Mouse (Mus musculus) intestine, embryonic 14.5 days (tissue): ENCODE results near the gene Hspa8. TPM values are rescaled to one million over a fixed set of nuclear protein-coding genes. Genes with fewer than 3 reads are reported as not detected.
"Not testable (repeated sequence)": the region's sequence is repeated elsewhere in the genome, so short reads cannot be mapped to it uniquely, and the experiment has no call there.

ENCODE experiments used
- ATAC-seq: fragments of 200-750 bp; cut with Nextera tagmentation; replicated peaks from 2 replicates; pipeline ENCODE4 v1.8.0; 2017; ENCODE audit warnings: low read depth, moderate number of reproducible peaks, moderate TSS enrichment, moderate library complexity; ENCODE audit not compliant: low FRiP score, low TSS enrichment
- DNase-seq: peaks from one replicate; pipeline ENCODE4 v3.0.0-alpha.2; 2018; ENCODE audit warnings: low spot score
- H3K27ac ChIP-seq: fragments of 300-500 bp; sonication (generic); 2 replicates; pipeline ENCODE4 v1.5.1; 2014; ENCODE audit warnings: low read depth, mild to moderate bottlenecking, control low read depth
- H3K27me3 ChIP-seq: fragments of 300-500 bp; sonication (generic); replicated peaks from 2 replicates; pipeline ENCODE4 v1.6.1; 2014; ENCODE audit warnings: low read length, control low read depth; ENCODE audit not compliant: control insufficient read depth, insufficient read depth
- H3K36me3 ChIP-seq: fragments of 300-500 bp; sonication (generic); 2 replicates; pipeline ENCODE4 v1.6.1; 2014; ENCODE audit warnings: low read length, control low read depth; ENCODE audit not compliant: control insufficient read depth, insufficient read depth
- H3K4me1 ChIP-seq: fragments of 300-500 bp; sonication (generic); replicated peaks from 2 replicates; pipeline ENCODE4 v1.6.1; 2014; ENCODE audit warnings: low read length, control low read depth, mixed read lengths; ENCODE audit not compliant: control insufficient read depth, insufficient read depth
- H3K4me2 ChIP-seq: fragments of 300-500 bp; sonication (generic); 2 replicates; pipeline ENCODE4 v1.6.1; 2014; ENCODE audit warnings: low read length
- H3K4me3 ChIP-seq: fragments of 300-500 bp; sonication (generic); 2 replicates; pipeline ENCODE4 v1.5.1; 2014; ENCODE audit warnings: low read depth, low read length, control low read depth, mixed read lengths
- H3K9ac ChIP-seq: fragments of 300-500 bp; sonication (generic); 2 replicates; pipeline ENCODE4 v1.6.1; 2014; ENCODE audit warnings: mild to moderate bottlenecking, low read length
- H3K9me3 ChIP-seq: fragments of 300-500 bp; sonication (generic); 2 replicates; pipeline ENCODE4 v1.6.1; 2016; ENCODE audit warnings: low read length, control low read depth; ENCODE audit not compliant: control insufficient read depth
- WGBS: fragments of 180-500 bp; shearing (Covaris S2); extraction: QIAGEN DNeasy Blood & Tissue Kit; methylation state at CpG from one replicate; pipeline ENCODE4 v1.1.7; 2014; 5-methylcytosine and 5-hydroxymethylcytosine counted together
- polyA plus RNA-seq: library from polyadenylated mRNA; unstranded; fragments of >200 nt; fragmentation: Nextera tagmentation; extraction: Ambion mirVana; gene quantifications from 2 replicates; pipeline ENCODE4 v1.2.1, GENCODE M21; 2014

Gene Hspa8
- polyA plus RNA-seq, 1 experiment from 2014 or later = 2,647 TPM

DNA sequence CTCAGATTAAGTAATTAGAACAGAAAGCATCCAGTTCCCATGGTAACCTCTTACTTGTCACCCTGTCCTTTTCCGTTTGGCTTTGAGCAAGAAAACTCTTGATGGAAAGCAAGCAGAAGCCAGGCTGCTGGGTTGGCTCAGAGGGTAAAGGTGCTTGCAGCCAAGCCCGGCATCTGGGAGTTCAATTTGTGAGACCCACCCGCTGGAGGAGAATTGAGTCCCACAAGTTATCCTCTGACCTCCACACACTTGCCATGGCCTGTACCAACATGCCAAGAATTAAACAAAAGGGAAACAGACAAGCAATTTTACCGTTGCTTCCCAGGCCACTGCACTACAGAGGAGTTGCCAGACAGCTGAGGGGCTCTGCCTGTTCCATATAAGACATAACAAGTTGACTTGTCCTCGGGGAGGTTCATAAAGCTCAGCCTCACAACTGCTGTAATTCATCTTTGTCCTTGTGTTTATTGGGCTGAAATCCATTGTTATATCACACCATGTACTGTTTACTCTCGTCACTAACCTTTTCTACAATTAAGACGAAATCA, 34.7 kb upstream of the Hspa8 start:
- H3K9me3 ChIP-seq = no peaks in the 10 kb centered on the region
- no peak for DNase-seq
- H3K4me2 ChIP-seq = no peak overlapping the region
- H3K4me3 ChIP-seq = no peak overlapping the region
- WGBS = 69% methylated on average over 7 of the region's 7 CpGs
- ATAC-seq = no peak; the same call in 1 of the 2 replicates
- peaks cover 32% of the 10 kb centered on the region for H3K36me3 ChIP-seq
- no peak overlapping the region for H3K9ac ChIP-seq
- H3K27me3 ChIP-seq = no peaks in the 10 kb centered on the region
- no peaks in the 10 kb centered on the region for H3K4me1 ChIP-seq
- H3K27ac ChIP-seq = no peak overlapping the region

DNA sequence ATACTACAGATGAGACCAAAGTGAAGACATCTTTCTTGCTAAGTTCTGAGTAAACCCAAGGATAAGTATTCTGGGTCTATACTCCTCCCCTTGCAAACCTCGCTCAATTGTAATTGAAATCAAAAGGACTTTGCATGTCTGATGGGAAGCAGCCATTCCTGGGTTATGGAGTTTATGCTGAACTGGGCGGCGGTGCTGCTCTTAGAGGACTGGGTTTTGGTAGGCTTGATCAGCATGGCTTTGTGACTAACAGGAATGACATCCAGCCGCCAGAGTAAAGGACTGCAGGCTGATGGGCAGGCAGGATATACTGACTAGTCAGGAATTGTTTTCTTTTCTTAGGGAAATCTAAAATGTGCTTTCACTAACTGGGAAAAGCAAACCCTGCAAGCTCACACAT, 32.8 kb upstream of the Hspa8 start:
- peaks cover 24% of the 10 kb centered on the region for H3K36me3 ChIP-seq

DNA sequence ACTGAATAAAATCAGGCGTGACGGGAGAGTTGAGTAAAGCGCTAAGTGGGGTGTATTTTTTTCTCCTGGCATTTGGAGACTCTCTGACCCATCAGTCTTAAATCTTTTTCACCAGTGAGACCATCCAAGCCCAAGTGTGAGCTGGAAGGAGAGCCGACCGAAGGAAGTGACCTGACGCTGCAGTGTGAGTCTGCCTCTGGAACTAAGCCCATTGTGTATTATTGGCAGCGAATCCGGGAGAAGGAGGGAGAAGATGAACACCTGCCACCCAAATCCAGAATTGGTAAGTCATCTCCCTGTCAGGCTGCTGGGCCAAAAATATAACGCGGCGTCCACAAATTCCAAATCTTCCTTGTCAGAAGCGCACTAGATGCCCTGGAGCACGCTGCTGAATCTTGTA, 28.5 kb upstream of the Hspa8 start:
- no peaks in the 10 kb centered on the region for H3K27me3 ChIP-seq
- H3K9ac ChIP-seq = no peak overlapping the region
- no peak overlapping the region for H3K4me3 ChIP-seq
- H3K4me1 ChIP-seq = no peaks in the 10 kb centered on the region
- no peak for DNase-seq
- no peaks in the 10 kb centered on the region for H3K9me3 ChIP-seq
- no peak for ATAC-seq
- no peak overlapping the region for H3K4me2 ChIP-seq
- H3K27ac ChIP-seq = no peak overlapping the region
- peaks cover 16% of the 10 kb centered on the region for H3K36me3 ChIP-seq
- 77% methylated on average over 13 of the region's 13 CpGs for WGBS

More for the DNA sequence above, 32.8 kb upstream of the Hspa8 start:
- Histone ChIP-seq H3K4me2 (no peak overlapping the region), H3K9me3 (no peaks in the 10 kb centered on the region), H3K9ac (no peak overlapping the region), H3K27me3 (no peaks in the 10 kb centered on the region), H3K4me3 (no peak overlapping the region), H3K27ac (no peak overlapping the region), H3K4me1 (no peaks in the 10 kb centered on the region)
- ATAC-seq = no peak
- 90% methylated on average over 4 of the region's 4 CpGs for WGBS
- no peak for DNase-seq

DNA sequence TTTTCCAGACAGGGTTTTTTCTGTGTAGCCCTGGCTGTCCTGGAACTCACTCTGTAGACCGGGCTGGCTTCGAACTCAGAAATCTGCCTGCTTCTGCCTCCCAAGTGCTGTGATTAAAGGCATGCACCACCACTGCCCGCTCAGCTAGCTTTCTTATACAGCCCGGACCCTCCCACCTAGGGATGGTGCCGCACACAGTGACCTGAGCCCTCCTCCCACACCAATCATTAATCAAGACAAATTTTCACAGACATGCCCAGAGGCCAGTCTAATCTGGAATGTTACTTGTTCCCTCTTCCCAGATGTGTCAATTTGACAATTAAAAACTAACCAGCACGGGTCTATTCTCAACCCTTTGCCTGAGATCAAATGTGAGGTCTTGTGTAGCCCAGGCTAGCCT, 27.6 kb upstream of the Hspa8 start:
- H3K4me3 ChIP-seq, H3K9me3 ChIP-seq, H3K4me1 ChIP-seq, H3K4me2 ChIP-seq, ATAC-seq, H3K27ac ChIP-seq, H3K9ac ChIP-seq, DNase-seq, H3K27me3 ChIP-seq: not testable (repeated sequence)
- H3K36me3 ChIP-seq = peaks cover 16% of the 10 kb centered on the region
- WGBS = 85% methylated on average over 6 of the region's 6 CpGs

DNA sequence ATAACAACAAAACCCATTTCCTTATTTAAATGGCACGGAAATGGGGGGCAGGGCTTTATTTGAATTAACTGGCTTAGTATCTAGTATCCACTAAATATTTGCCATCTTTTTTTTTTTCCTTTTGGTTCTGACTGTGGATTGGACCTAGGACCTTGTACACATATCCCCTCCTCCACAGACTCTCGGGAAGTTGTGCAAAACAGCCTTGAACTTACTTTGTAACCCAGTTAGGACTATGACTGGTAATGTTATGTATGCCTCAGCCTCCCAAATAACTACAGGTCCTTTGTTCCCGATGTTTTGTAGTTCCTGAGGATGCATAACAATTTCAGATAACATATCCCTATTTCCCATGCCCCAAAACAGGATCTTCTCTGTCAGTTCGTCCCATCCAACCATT, 26.9 kb upstream of the Hspa8 start:
- DNase-seq (no peak), ATAC-seq (no peak)
- no peaks in the 10 kb centered on the region for H3K9me3 ChIP-seq
- H3K4me2 ChIP-seq = no peak overlapping the region
- no peaks in the 10 kb centered on the region for H3K27me3 ChIP-seq
- WGBS = 89% methylated on average over 4 of the region's 4 CpGs
- no peaks in the 10 kb centered on the region for H3K4me1 ChIP-seq
- no peak overlapping the region for H3K9ac ChIP-seq
- H3K27ac ChIP-seq = no peak overlapping the region
- peaks cover 20% of the 10 kb centered on the region for H3K36me3 ChIP-seq
- no peak overlapping the region for H3K4me3 ChIP-seq

DNA sequence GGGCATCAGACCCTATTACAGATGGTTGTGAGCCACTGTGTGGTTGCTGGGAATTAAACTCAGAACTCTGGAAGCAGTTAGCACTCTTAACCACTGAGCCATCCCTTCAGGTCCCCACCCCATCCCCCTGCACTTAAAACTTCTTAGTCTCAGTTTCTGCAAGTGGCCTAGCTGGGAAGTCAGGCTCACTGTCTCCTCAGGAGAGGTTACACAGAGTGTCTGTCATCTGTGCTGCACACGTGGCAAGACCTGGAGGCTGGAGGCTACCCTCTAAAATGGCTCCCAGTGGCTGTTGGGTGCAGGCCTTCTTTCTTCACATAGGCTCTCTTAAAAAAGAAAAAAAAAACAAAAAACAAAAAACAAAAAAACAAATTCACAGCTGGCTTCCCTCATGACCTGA, 24.7 kb upstream of the Hspa8 start:
- 84% methylated on average over 1 of the region's 1 CpGs for WGBS
- peak overlapping the region; percentile 69 for H3K27ac ChIP-seq
- H3K9ac ChIP-seq = no peak overlapping the region
- no peak overlapping the region for H3K4me3 ChIP-seq
- no peak for DNase-seq
- peaks cover 20% of the 10 kb centered on the region for H3K36me3 ChIP-seq
- H3K4me1 ChIP-seq = no peaks in the 10 kb centered on the region
- ATAC-seq = peak; percentile 45; the same call in 1 of the 2 replicates
- no peak overlapping the region for H3K4me2 ChIP-seq
- no peaks in the 10 kb centered on the region for H3K9me3 ChIP-seq
- H3K27me3 ChIP-seq = no peaks in the 10 kb centered on the region

DNA sequence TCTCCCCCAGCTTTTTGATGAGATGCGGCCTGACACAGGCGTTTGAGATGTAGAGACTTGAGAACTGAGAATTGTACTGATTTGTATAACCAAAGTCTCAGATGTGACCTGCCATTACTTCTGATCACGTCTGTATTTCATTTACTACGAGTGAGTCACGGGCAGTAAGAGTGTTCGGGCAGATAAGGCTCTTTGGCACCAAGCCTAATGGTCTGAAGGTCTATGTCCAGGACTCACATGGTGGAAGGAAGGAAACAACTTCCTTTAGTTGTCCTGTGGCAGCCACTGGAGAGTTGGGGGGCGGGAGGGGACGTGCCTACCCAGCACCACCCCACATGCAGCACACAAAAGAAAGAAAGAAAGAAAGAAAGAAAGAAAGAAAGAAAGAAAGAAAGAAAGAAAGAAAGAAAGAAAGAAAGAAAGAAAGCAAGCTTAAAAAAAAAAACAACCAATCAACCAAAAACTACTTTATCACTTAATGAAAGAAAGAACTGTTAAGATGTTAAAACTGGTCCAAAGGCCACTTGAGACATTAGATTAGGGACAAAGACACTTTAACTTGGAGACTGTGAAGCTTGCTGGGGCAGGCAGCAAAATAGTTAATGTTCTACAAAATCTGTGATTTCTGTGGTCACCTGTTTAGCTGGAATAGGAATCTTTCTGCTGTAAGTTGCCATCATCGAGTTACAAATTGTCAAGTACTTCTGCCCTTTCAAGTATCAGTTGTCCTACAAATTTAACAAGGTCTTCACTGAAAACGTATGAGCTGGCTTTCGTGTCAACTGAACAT, 24.1 kb upstream of the Hspa8 start:
- no peak overlapping the region for H3K4me2 ChIP-seq
- DNase-seq = no peak
- H3K4me3 ChIP-seq = no peak overlapping the region
- ATAC-seq = peak; percentile 73; the same call in 1 of the 2 replicates
- no peak overlapping the region for H3K9ac ChIP-seq
- no peaks in the 10 kb centered on the region for H3K9me3 ChIP-seq
- H3K27me3 ChIP-seq = no peaks in the 10 kb centered on the region
- 65% methylated on average over 11 of the region's 11 CpGs for WGBS
- H3K27ac ChIP-seq = peak overlapping the region; percentile 69
- H3K4me1 ChIP-seq = no peaks in the 10 kb centered on the region
- peaks cover 20% of the 10 kb centered on the region for H3K36me3 ChIP-seq

DNA sequence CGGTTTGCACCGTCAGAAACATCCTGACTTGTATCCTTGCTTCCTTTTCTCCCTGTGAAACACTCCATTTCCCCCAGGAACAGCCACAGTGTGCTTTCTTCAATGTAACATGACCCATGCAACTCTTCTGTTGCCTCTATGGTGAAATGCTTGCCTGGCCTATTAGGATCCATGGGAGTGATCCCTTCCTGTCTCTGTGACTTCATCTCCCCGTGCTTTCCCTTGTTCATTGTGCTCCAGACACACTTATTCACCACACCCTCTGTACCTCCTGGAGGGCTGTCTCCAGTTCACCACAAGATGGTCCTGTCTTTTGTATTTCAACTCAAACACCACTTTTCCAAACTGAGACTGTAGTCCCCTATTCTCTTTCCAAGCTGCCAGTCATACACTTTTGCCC, 20.7 kb upstream of the Hspa8 start:
- H3K4me2 ChIP-seq = no peak overlapping the region
- H3K36me3 ChIP-seq = peaks cover 32% of the 10 kb centered on the region; the same call in 1 of the 2 replicates
- H3K27ac ChIP-seq = no peak overlapping the region
- DNase-seq (no peak), ATAC-seq (no peak)
- no peak overlapping the region for H3K9ac ChIP-seq
- H3K4me1 ChIP-seq = 0 out of 2 replicates have a peak, but pooled peaks cover 4% of the 10 kb centered on the region
- no peaks in the 10 kb centered on the region for H3K9me3 ChIP-seq
- H3K4me3 ChIP-seq = no peak overlapping the region
- H3K27me3 ChIP-seq = no peaks in the 10 kb centered on the region
- WGBS = 73% methylated on average over 3 of the region's 3 CpGs
